Mouse (Mus musculus): ENCODE results near the gene Atp6v1c2.

- no peak for TF ChIP-seq POLR2A (IDR thresholded peaks at IDR 0.05; ENCODE audit: low read depth, low read length)
- peak; percentile 18; the same call in 1 of the 2 replicates for TF ChIP-seq CTCF (IDR thresholded peaks at IDR 0.05; ENCODE audit: extremely low read depth, insufficient read length, insufficient replicate concordance, low read depth, low read length)
Observed at GRCm38 (mm10) chr12:17358981-17359380, 29.8 kb upstream of the Atp6v1c2 start.

All from small intestine, adult 2 months (tissue).